Comparison of ENCODE assay signal across 1 mouse cellular context in the genomic region with DNA sequence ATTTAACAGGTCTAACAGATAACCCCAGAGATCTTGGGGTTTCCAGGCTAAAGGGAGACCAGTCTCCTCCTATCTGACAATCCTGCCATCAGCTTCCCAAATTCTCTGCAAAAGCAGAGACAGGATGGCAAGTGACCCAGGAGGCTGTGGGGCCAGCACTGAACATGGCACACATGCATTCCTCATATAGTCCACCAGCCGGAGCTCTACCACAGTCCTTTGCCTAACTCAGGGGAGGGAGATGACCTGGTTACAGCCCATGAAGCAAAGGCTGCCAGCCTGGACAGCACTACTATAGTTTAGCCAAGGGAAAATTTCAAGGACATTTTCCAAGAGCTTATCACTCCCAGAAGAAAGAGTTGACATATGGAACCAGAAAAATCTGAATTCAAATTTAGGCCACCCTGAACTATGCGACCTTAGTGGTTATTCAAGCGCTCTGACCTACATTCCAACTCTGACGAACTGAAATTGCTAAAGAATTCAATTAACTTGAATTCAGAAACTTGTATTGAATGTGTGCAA.
TF ChIP-seq lines count a peak whose summit lies in the region.

No protein-coding gene starts in this region.

TF ChIP-seq in CH12.LX, 34 proteins besides CTCF, POLR2A, EP300 and RAD21 (continued from another document):
- TF ChIP-seq USF1 (IDR thresholded peaks at IDR 0.05; ENCODE audit: low read depth, low read length) (no peak), RCOR1 (conservative IDR thresholded peaks at IDR 0.05; ENCODE audit: low read depth, low read length) (no peak), E2F4 (IDR thresholded peaks at IDR 0.05; ENCODE audit: insufficient replicate concordance, low read depth, low read length) (no peak)
